Mouse (Mus musculus): Measurements from ENCODE around the gene Manf.

DNA sequence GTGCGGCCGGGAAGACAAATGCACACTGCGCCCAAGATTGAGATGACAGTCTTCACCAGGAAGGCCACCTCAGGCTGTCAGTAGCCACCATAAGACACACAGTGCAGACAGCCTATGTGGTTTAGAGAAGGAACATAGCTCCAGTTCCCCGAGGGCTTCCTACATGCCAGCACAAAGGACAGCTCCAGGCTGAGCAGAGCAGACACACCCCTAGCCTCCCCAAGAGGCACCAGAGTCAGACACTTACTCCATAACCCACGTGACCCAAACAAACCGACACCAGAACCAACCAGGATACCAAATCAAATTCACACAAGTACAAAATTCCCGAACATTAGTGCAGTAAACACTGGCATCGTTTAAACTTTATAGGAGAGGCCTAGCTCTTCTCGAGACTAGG, 2.5 kb downstream of the Manf start:
- TF ChIP-seq POLR2A (IDR thresholded peaks at IDR 0.05; ENCODE audit: extremely low read depth, insufficient read depth, low read length) (no peak), CTCF (IDR thresholded peaks at IDR 0.05; ENCODE audit: low read depth, low read length) (no peak)
